Mouse (Mus musculus) brain, adult 2 months (tissue): ENCODE data around the gene Rprd1b.

Experiments
- DNase-seq: peaks from one replicate; pipeline ENCODE4 v3.0.0; 2011; ENCODE audit warnings: low read depth, low spot score

Rprd1b gene

DNA sequence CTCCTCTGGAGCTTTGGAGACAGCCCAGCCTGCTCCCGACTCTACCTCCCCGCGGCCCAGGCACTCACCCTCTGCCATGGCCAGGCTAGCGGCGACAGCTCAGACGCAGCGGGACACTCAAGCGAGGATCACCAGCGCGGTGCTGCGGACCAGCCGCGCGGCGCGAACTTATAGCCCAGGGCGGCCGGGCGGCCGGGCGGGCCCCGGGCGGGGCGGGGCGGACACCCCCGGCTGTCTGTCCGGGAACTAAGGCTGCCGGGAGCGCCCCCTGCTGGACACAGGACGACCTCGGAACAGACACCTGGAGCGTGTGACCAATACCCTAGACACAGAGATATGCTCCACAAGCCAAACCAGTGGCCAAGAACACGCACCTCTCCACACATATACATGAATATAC, 117.9 kb downstream of the Rprd1b start, which contains the start of gene Tgm2:
Gene Tgm2, minus strand, starts transcription at position 214 of the 400 bp plus-strand sequence.
- DNase-seq: peak; percentile 74

DNA sequence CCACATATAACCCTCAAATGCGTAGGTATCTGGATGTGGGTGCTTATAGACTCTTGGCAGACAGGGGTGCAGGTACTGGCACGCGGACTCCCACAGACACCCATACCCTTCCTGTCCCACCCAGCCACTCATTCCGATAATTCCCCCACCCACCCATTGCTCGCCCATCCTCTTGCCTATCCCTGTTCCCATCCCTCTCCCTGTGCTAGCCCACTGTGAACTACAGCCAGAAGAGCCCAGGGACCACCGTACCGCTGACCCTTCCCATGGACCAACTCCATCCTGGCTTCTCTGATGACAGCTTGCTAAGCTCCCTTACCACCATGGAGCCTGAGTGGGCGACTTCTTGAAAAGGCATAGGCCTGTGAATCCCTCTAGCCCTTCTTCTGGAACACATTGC, 118.7 kb downstream of the Rprd1b start:
- no peak for DNase-seq

DNA sequence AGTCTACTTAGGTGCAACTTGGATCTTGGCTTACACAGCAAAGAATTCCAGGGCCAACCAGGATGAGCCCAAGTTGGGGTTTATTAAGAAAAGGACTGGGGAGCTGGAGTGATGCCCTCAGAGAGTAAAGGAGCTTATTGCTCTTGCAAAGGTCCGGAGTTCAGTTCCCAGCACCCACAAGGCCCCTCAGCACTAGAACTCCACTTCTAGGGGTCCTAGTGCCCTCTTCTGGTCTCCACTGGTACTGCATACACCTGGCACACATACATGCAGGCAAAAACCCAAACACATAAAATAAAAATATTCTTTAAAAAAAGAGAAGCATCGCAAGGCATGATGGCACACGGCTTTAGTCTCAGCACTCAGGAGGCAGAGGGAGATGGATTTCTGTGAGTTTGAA, 122.8 kb downstream of the Rprd1b start:
- DNase-seq: no peak

DNA sequence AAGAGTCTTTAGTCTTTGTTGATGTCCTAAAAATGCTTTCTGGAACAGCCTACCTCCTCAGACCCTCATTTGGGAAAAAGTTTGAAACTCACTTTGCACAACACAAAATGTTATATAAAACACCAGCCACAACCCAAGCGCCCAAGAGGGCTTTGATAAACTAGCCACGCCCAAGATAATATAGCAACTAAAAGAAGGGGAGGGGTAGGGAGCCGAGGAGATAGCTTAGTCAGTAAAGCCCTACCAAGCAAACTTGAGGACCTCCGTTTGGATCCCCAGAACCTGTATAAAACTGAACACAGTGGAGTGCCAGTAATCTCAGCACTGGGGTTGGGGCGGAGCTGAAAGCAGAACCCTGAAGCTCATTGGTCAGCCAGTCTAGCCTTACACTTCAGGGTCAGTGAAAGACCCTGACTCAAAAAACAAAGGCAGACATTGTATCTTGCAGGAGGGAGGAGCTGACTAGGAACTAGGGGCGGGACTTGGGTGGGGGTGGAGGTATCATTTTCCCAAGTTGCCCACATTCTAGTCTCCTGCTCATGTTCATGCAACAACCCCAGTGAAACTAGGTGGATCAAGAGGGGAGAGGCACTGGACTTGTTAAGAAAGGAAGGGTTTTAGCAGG, 124.5 kb downstream of the Rprd1b start:
- DNase-seq: no peak

DNA sequence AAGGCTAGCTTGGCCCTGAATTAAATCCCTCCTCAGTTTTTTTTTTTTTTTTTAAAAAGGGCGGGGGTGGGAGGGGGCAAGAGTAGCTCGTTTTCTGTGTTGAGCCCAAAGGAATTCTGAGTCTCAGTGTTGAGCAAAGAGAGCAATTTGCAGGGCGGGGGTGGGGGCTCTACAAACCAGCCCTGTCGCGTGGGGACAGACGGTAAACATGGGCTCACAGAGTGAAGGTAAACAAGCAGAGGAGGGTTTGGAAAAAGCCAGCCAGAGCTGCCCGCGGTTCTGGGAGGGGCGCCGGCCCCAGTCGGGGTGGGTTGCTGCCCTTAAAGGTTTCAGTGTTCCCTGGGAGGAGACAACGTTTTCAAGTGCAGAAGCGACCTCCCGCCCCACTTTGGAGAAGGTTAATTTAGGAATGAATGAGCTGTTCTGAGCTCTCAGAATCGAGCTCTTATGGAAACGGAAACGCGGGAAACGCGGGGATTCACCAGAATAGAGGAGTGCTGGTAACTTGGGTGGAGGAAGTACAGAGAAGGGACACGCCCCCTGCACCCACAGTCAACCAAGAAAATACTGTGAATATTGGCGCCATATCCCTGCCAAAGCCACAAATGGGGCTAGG, 125.5 kb downstream of the Rprd1b start:
- DNase-seq: peak; percentile 36

DNA sequence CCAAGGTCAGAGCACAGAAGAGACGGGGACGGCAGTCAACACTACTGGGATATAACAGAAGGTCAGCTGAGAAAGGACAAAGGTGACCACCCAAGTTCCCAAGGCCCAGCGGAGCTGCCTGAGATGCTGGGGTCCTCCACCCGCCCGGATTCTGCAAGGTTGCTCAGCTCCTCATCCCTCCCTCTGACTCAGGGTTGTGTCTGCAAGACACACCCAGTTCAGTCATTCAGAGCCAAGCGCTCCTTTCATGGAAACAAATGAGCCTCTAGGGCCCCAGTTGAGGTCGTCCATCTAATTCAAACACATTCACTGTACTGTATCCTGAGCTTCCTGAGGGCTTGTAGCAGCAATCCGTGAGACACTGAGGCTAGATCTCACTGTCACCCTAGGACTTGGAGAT, 126.3 kb downstream of the Rprd1b start:
- DNase-seq: no peak

DNA sequence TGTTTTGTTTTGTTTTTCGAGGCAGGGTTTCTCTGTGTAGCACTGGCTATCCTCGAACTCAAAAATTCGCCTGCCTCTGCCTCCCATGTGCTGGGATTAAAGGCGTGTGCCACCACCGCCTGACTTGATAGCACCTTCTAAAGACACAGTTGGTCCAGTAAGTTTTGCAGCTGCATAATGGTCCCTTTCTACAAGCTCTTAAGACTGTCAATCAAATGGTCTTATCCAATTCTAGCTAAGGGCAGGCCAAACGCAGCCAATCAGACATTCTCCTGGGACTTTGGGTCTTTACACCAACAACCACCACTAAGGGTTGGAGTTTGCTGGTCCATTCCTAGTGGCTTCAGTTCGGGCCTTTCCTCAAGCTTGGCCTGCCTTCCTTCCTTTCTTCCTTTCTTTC, 126.8 kb downstream of the Rprd1b start:
- DNase-seq: no peak

DNA sequence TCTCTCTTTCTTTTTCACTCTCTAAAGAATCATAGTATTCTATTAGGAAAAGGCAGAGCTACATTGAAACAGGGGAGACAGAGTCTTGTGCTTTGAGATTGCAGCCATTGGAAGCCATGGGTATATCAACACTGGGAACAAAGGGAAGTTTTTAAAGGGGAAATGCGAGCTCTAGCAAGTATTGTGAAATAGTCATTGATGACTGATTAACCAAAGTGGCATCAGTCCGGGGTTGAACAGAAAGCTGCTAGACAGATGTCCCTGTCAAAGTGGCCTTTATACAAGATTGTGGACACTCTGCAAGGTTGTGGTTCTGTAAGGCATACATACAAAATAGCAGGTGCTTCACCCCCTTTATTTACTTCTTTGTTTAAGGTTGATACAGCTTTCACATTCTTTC, 127.3 kb downstream of the Rprd1b start:
- no peak for DNase-seq

DNA sequence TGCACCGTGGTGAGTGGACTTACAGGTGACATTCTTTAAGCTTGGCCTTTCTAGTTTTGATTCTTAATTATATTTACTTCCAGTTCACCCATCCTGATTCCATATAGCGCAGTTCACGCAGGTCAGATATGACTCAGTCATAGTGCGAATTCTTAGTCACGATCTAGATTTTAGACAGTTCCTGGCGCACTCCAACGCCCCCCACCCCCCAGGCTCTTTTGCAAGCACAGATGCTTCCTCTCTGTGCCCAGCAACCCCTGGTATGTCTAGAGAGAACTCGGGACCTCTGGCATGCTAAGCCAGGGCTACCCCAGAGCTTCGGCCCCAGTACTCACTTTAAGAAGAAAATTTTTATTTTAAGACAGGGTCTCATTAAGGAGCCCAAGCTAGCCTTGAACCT, 128.2 kb downstream of the Rprd1b start:
- no peak for DNase-seq

DNA sequence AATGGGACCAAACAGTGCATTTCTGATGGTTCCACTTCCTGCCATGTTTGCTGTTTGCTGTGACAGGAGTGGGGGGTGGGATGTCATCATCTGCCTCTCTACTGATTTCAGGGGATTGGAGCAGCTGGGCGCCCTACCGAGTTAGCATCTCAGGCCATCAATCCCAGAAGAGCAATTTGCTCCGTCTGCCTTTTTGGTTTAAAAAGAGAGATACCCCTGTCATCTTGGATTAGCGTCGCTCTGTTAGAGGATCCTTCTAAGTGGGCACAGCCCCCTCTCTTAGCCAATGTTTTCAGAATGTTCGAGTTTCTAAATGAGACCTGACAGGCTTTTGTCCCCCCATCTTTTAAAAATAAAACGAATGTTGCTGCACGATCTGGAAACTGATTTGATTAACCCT, 129.4 kb downstream of the Rprd1b start:
- DNase-seq: no peak

DNA sequence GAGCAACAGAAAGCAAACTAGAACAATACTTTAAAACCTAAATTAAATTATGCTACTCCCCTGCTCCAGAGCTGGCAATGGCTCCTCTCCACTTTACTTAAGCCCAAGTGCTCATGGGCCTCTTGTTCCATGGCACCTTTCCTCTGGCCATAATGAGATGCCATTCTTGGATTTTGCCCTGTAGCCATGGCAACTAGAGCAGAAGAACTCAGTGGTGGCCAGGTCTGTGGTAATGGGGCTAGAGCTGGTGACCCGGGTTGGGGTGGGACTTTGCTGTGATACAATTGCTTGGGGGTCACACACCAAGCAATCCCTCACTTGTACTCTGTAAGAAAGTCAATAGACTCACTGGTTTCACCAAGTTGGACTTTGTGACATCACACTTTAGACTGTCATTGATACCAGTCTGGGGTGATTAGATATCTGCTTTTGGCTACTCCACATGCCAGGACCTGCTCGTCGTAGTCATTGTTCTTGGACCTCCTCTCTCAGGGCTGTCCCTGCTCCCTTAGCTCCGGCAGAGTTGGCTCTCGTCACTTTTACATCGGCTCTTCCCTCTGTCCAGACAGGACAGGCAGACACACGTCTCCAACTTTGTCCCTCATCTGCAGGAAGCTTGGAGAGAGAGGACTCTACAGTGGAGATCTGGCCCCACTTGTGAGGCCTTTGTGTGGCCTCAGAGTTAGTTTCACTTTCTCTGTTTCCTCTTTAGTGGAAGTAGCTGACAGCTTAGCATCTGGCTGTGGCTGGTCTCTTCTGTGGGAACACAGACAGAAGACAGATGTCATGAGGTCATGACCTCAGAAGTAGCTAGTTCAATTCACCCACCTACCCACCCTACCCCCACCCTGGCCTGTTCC, 131.3 kb downstream of the Rprd1b start:
- DNase-seq: no peak

DNA sequence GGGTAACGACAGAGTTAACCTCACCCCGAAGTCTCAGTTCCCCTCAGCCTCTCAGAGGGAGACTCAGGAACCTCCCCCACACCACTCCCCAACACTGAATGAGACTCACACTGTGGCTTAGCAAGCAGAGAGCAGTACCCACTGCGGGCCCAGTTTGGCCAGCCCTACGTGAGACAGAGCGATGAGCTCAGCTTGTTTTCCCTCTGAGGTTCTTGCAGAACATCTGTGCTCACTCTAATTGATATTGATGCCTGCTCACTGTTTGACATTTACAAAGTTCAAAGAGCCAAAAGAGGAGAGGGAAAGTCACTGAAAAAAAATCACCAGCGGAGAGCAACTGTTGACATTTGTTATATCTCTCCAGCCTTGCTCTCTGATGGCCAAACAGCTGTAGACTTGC, 133.5 kb downstream of the Rprd1b start:
- no peak for DNase-seq

DNA sequence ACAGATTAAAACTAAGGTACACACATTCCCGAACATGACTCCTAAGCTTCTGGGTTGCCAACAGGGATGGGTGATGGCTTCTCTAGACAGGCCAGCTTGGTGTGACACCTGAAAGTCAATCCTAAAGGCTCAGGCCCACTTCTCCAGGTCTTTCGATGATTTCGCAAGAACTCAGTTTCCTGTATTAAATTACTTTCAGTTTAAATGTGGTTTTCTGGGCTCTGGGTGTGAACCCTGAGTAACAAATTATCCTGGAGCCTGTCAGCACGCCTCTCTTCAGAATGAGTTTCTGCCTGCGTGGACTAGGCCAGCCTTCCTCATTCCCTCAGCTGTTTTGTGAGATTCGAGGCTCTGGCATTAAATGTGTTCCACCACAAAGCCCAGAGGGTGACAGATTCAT, 134.7 kb downstream of the Rprd1b start:
- no peak for DNase-seq

DNA sequence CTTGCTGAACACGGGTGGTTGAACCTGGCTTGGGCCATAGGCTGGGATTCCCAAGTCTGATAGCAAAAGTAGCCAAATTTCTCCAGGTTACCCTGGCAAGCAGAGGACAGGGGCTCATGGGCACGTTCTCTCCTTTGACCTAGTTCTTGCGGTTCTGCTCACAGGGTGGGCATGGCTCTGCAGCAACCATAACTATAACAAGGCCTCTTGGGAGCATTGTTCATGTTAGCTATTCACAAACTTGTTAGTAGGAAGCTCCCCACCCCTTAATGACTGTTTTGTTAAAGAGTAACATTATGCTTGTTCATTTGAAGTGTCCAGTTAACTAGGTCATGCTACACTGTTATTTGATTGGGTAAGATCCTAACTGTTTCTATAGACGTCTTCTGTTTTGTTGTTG, 137.5 kb downstream of the Rprd1b start:
- no peak for DNase-seq

DNA sequence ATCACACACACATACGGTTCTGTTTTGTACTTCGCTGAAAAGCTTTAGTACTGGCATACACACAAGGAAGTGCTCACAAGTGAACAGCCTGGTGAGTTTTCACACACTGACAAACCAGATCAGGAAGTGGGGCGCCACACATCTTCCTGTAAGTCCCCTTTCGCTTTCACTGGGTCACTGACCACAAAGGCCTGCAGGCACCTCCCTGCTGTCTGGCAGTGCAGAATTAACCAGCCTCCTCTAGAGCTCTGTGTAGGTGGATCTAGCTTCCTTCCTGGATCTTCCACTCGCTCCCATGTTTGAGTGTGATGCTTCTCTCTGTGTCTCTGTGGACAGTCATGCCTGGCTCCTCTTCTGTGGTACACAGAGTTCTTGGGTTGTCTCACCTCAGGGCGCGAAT, 138.3 kb downstream of the Rprd1b start:
- peak; percentile 54 for DNase-seq

DNA sequence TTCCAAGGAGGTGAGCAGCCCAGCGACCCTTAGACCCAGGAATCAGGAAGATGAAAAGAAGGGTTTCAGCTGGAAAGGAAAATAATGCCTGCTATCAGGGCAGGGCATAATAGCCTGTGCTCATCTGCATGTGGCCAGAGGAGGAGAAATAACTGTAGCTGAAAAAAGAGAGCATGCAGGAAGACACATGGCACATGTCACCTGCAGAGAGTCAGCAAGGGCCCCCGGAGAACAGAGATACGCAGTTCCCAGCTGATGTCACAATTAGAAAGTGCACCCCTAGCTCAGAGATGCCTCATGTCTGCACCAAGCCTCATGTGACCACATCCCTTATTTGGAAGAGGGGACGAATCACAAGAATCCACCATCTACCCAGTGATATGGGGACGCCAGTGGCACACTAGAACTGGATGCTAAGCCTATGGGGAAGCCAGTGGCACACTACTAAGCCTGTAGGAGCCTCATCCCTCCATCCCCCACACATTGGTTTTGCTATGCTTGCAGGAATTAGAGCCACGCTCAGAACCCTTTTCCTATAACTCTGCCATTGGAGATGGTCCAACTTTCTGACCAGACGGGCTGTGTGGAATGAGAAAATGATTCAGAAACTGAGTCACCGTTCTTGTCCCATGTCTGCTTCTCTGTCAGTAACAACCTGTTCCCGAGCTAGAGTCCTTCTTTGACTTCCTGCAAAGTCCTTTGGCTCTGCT, 139.4 kb downstream of the Rprd1b start:
- peak; percentile 63 for DNase-seq

DNA sequence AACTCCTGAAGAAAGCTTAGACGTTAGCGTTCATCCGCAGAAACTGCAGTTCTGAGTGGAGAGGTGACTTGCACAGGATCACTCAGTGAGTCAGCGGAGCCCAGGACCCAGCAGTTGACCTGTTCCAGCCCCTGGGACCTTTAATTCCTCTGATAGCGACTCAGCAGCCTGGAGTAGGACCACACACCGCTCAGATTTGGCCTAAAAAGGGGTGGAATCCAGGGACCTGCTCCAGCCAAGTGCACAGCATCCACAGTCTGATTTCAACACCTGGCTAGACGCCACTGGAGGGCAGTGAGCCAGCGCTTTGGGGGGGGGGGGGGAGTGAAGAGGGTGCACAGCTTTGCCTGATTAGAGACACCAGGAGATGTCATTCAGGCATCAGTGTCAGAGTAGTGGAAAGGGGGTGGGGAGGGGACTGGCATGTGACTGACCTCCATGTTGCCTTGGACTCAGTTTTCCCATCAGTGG, 140.5 kb downstream of the Rprd1b start:
- DNase-seq: no peak

DNA sequence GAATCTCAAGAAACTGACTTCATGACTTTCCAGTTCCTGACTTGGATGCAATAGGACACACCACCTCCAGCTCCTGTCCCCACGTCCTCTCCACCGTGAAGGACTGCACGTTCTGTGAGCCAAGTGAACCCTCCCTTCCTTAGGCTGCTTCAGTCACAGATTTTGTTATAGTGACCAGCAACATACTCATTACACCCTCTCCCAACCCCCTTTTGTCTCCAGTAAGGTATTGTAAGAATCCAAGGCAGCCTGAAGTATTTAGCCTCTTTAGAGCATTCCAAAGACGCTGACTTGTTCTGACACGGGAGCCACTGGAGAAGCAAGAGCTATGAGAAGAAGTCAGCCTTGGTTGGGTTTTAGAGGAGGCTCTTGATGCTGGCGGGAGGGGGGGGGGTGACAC, 141.1 kb downstream of the Rprd1b start:
- no peak for DNase-seq

DNA sequence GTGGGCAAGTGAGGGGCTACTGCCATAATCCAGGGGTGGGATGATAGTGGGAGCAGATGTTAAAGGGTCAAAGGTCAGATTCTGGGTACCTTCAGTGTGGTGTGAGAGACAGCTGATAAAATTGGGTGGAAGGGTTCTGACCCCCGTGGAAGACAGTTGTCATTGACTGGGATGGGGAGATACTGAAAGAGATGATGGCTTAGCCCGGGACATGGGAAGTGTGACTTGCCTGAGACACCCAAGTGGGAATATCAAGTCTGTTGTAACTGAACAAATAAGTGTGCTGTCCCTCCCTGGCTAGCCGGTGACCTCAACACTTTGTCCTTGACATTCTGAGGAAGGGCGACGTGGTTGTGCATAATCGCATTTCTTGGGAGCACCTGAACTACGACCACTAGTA, 141.5 kb downstream of the Rprd1b start:
- DNase-seq: no peak

DNA sequence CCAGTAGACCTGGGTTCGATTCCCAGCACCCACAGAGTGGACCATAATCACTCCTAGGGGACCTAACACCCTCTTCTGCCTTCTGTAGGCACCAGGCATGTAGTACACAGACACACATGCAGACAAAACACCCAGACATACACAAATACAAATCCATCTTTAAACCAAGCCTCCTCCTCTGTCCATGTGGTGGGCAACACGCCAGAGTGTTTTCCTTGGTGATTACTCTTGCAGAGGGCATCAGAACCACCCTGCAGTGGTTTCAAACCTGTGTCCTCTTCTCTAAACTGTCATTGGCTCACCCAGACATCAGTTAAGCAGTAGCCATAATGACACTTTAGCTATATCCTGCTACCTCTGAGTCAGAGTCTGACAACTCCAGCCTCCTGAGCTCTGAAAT, 142.1 kb downstream of the Rprd1b start:
- no peak for DNase-seq

DNA sequence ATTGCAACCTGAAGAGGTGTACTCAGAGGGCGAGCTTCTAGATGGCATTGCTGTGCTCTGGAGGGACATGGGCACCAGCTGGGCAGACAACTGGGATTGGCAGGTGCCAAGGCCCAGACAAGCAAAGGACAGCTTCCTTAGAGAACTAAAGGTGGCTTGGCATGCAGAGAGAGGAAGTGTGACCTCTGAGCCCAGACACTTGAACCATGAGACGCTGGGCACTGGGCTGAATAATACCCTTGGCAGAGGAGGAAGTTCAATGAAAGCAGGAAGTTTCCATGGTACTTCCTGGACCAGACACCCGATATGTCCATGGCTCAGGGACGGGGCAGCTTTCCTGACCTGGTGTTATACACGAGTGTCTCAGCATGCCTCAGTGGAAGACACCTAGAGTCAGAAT, 146.1 kb downstream of the Rprd1b start:
- peak; percentile 50 for DNase-seq

DNA sequence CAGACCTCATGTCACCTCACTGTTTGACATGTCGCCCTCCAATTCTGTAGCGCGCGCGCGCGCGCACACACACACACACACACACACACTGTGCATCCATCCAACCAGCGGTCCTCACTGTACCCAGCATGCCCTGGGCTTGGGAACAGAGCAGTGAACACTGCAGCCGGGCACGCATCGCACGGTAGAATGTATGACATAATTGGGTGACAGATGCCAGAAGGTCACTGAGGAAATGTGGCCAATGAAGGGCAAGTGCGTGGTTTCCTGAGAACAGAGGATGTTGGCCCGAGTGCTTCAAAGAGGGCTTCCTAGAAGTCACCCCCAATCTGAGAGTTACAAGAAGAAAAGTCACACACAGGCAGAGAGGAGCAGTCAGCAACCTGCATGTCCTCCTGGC, 146.7 kb downstream of the Rprd1b start:
- DNase-seq: no peak
